Mouse (Mus musculus) heart, postnatal 0 days (tissue): Measurements from ENCODE around the gene Sla2.

Experiments used
- CTCF ChIP-seq: IDR thresholded peaks from 2 replicates; pipeline ENCODE4 v1.5.1; 2016; ENCODE audit warnings: antibody characterized with exemption, control low read depth, low read depth
- EP300 ChIP-seq: IDR thresholded peaks from 2 replicates; pipeline ENCODE4 v1.6.1; 2016; ENCODE audit warnings: antibody characterized with exemption, low read depth

DNA sequence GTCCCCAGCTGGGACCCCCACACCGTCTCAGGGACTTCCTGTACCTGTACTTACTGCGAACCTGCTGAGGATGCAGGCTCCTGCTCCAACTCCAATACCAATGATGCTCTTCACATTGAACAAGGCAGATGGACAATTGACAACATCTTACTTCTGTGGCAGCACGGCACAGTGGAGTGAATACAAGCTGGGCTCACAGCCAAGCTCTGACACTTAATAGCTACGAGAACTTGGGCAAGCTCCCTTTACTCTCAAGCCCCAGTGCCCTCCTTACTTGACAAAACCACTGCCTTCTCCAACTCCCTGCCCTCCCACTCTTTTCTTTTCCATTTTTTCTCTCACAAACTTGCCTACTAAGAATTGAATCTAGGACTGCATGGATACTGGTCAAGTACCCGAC, 26.2 kb upstream of the Sla2 start:
- TF ChIP-seq CTCF = no peak
- no peak for TF ChIP-seq EP300
